In genomic region chr15:11904848-11905672, GRCm38 (mm10) we compare ENCODE assay signal across 8 mouse cellular contexts. TPM values are rescaled to one million over a fixed set of nuclear protein-coding genes. Genes with fewer than 3 reads are reported as not detected.
DNase-seq lines count a peak whose midpoint lies in the region; ATAC-seq and TF ChIP-seq lines count a peak whose summit lies in the region.

No protein-coding gene starts in this region.

- intact Hi-C loops in left cerebral cortex, adult 2 months (cut with DNase I), result no loop called here

- H3K9me3 ChIP-seq in embryonic facial prominence, embryonic 11.5 days (replicated peaks; ENCODE audit: control insufficient read depth, low read length), result no peaks in the 10 kb centered on the region
- H3K9me3 ChIP-seq in heart, embryonic 14.5 days (ENCODE audit: control insufficient read depth, low read length), result no peaks in the 10 kb centered on the region
- no peaks in the 10 kb centered on the region for H3K9me3 ChIP-seq in kidney, postnatal 0 days (replicated peaks; ENCODE audit: low read length)

- under 1% methylated on average over 90 of the region's 90 CpGs for WGBS in embryonic facial prominence, embryonic 11.5 days
- WGBS in heart, embryonic 14.5 days, result under 1% methylated on average over 90 of the region's 90 CpGs
- WGBS in kidney, postnatal 0 days, result under 1% methylated on average over 90 of the region's 90 CpGs

- no peaks in the 10 kb centered on the region; the same call in none of the 2 replicates for H3K4me1 ChIP-seq in embryonic facial prominence, embryonic 11.5 days (ENCODE audit: control insufficient read depth, insufficient read depth, low read length)
- H3K4me1 ChIP-seq in heart, embryonic 14.5 days (ENCODE audit: control insufficient read depth in 2 of 2, insufficient read depth in 2 of 2, low read length in 2 of 2), result peaks cover 4 to 23% of the 10 kb centered on the region in 2 experiments
- peaks cover 15% of the 10 kb centered on the region; the same call in 1 of the 2 replicates for H3K4me1 ChIP-seq in kidney, postnatal 0 days (replicated peaks; ENCODE audit: insufficient read depth, low read length)

- ATAC-seq in embryonic facial prominence, embryonic 11.5 days (replicated peaks; ENCODE audit: insufficient number of reproducible peaks, low FRiP score, low TSS enrichment, low read depth), result 0 out of 2 replicates have a peak, but pooled peaks have one; percentile 3
- ATAC-seq in heart, embryonic 14.5 days (ENCODE audit: insufficient number of reproducible peaks, insufficient read depth, low FRiP score, low read depth), result no peak
- ATAC-seq in kidney, postnatal 0 days (replicated peaks; ENCODE audit: low FRiP score, low read depth), result no peak
- no peak for ATAC-seq in cerebellum, adult (ENCODE audit: insufficient number of reproducible peaks, low FRiP score, low TSS enrichment)

- H3K4me2 ChIP-seq in embryonic facial prominence, embryonic 11.5 days (ENCODE audit: low read depth, low read length), result peak overlapping the region; percentile 90
- H3K4me2 ChIP-seq in heart, embryonic 14.5 days (ENCODE audit: low read length), result peak overlapping the region; percentile 98
- H3K4me2 ChIP-seq in kidney, postnatal 0 days (ENCODE audit: low read length), result peak overlapping the region; percentile 93

- no peaks in the 10 kb centered on the region for H3K36me3 ChIP-seq in embryonic facial prominence, embryonic 11.5 days (replicated peaks; ENCODE audit: control insufficient read depth, insufficient read depth, low read depth, low read length)
- H3K36me3 ChIP-seq in heart, embryonic 14.5 days (ENCODE audit: control insufficient read depth, insufficient read depth, low read length), result no peaks in the 10 kb centered on the region
- H3K36me3 ChIP-seq in kidney, postnatal 0 days (ENCODE audit: insufficient read depth, low read length), result no peaks in the 10 kb centered on the region

- peaks cover 29% of the 10 kb centered on the region for H3K27me3 ChIP-seq in embryonic facial prominence, embryonic 11.5 days (ENCODE audit: control insufficient read depth, insufficient read depth, low read length)
- peaks cover 8% of the 10 kb centered on the region for H3K27me3 ChIP-seq in heart, embryonic 14.5 days (ENCODE audit: control insufficient read depth, insufficient read depth, low read length)
- peaks cover 14% of the 10 kb centered on the region for H3K27me3 ChIP-seq in kidney, postnatal 0 days (ENCODE audit: insufficient read depth, low read length)

- H3K4me3 ChIP-seq in left cerebral cortex, adult 2 months, result peak overlapping the region; percentile 58
- peak overlapping the region; percentile 50 for H3K4me3 ChIP-seq in embryonic facial prominence, embryonic 11.5 days (ENCODE audit: low read depth, low read length)
- H3K4me3 ChIP-seq in heart, embryonic 14.5 days (ENCODE audit: control insufficient read depth in 1 of 2, insufficient read depth in 1 of 2, low read depth in 1 of 2, low read length in 2 of 2), result peak overlapping the region; percentile 60 to 69
- H3K4me3 ChIP-seq in kidney, postnatal 0 days (replicated peaks; ENCODE audit: low read depth, low read length), result peak overlapping the region; percentile 53

- no peak for TF ChIP-seq CTCF in left cerebral cortex, adult 2 months (IDR thresholded peaks at IDR 0.05)
- no peak for TF ChIP-seq CTCF in kidney, postnatal 0 days (IDR thresholded peaks at IDR 0.05; ENCODE audit: low read depth)

- peak overlapping the region; percentile 71 for H3K27ac ChIP-seq in left cerebral cortex, adult 2 months
- H3K27ac ChIP-seq in embryonic facial prominence, embryonic 11.5 days (replicated peaks; ENCODE audit: low read depth, low read length), result no peak overlapping the region
- peak overlapping the region; percentile 56 to 82 for H3K27ac ChIP-seq in heart, embryonic 14.5 days (replicated peaks in 1 of 2; ENCODE audit: control insufficient read depth in 1 of 2, insufficient read depth in 1 of 2, low read depth in 2 of 2, low read length in 2 of 2)
- H3K27ac ChIP-seq in kidney, postnatal 0 days, result peak overlapping the region; percentile 47

- peak; percentile 26 to 36 for DNase-seq in left cerebral cortex, adult 2 months (ENCODE audit: extremely low spot score in 1 of 2, low spot score in 2 of 2)
- no peak for DNase-seq in left cerebral cortex, adult 11 months (ENCODE audit: low spot score)
- peak; percentile 53 for DNase-seq in embryonic facial prominence, embryonic 11.5 days (ENCODE audit: low spot score)
- DNase-seq in kidney, postnatal 0 days (ENCODE audit: low spot score), result peak; percentile 39
- DNase-seq in lung, postnatal 14 days, result peak; percentile 33
- DNase-seq in right cerebral cortex, postnatal 14 days, result peak; percentile 36

- H3K9ac ChIP-seq in embryonic facial prominence, embryonic 11.5 days (replicated peaks; ENCODE audit: low read length), result peak overlapping the region; percentile 62
- peak overlapping the region; percentile 76 for H3K9ac ChIP-seq in heart, embryonic 14.5 days (ENCODE audit: low read length)
- H3K9ac ChIP-seq in kidney, postnatal 0 days (ENCODE audit: low read depth, low read length), result peak overlapping the region; percentile 54

RNA-seq across cellular contexts. Expression of gene Npr3, which starts 2.0 kb away (rescaled TPM):
- total RNA-seq in left cerebral cortex, adult 2 months (2021), result 10 to 100 TPM; 14.7 to 17.0 TPM
- 5.3 and 5.4 TPM in 2 replicates for polyA plus RNA-seq in embryonic facial prominence, embryonic 11.5 days (2014; fragmentation: Nextera tagmentation; extraction: Ambion mirVana)
- polyA plus RNA-seq in heart, embryonic 14.5 days (2014; fragmentation: Nextera tagmentation; extraction: Ambion mirVana), result 12.6 and 13.7 TPM in 2 replicates
- polyA plus RNA-seq in kidney, postnatal 0 days (2015; fragmentation: Nextera tagmentation; extraction: Ambion mirVana), result 4.8 and 5.2 TPM in 2 replicates
